9 mouse cellular contexts compared by ENCODE assay signal in the genomic region with DNA sequence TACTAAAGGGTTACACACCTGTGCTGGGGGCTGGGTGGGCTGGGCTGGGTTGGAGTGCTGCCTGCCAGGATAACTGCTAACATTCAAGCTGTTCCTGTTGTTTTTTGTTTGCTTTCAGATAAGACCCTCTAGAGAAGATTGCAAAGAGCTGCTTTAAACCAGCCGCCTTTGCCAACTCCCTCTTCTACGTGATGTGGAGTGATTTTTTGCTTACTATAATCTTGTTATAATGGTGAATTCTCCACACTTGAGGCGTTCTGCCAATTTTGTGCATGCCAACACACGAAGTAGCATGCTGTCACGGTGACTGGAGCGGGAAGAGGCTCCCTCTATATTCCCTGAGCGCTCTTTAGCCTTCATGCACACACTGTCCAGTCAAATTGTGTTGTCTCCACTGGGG. TPM values are rescaled to one million over a fixed set of nuclear protein-coding genes. Genes with fewer than 3 reads are reported as not detected.
DNase-seq lines count a peak whose midpoint lies in the region; ATAC-seq lines count a peak whose summit lies in the region.
"Had no signal": no experiment of that assay in that cellular context is flagged by ENCODE, and none has a peak within 500 bp of the region (broad histone marks: within the 10 kb centered on the region; RNA-seq: fewer than 3 reads in every experiment).

No protein-coding gene starts in this region.

- H3K9me3 ChIP-seq in midbrain, embryonic 14.5 days (ENCODE audit: control insufficient read depth, low read length): no peaks in the 10 kb centered on the region
- H3K9me3 ChIP-seq in midbrain, embryonic 11.5 days (ENCODE audit: control insufficient read depth, low read length): no peaks in the 10 kb centered on the region
- no peaks in the 10 kb centered on the region for H3K9me3 ChIP-seq in stomach, embryonic 16.5 days (replicated peaks; ENCODE audit: control insufficient read depth, low read length)

- H3K4me2 ChIP-seq in midbrain, embryonic 14.5 days (ENCODE audit: low read length): peak overlapping the region; percentile 14; the same call in 1 of the 2 replicates
- no peak overlapping the region for H3K4me2 ChIP-seq in midbrain, embryonic 11.5 days
- H3K4me2 ChIP-seq in stomach, embryonic 16.5 days (ENCODE audit: low read depth, low read length): peak overlapping the region; percentile 32; the same call in 1 of the 2 replicates

- DNase-seq in frontal cortex, postnatal 36 days (ENCODE audit: low spot score in 2 of 2): no peak
- DNase-seq in midbrain, embryonic 14.5 days: peak; percentile 75
- DNase-seq in midbrain, embryonic 11.5 days (ENCODE audit: low spot score, missing footprints): no peak
- peak; percentile 78 to 85 for DNase-seq in lung, adult 18-20 months
- no peak for DNase-seq in thymus, postnatal 25 days
- no peak for DNase-seq in adipocyte (ENCODE audit: low spot score)
- DNase-seq: kidney, adult 2 months had no signal

- peak; percentile 56 for ATAC-seq in frontal cortex, adult (ENCODE audit: low TSS enrichment)
- ATAC-seq in midbrain, embryonic 14.5 days (ENCODE audit: low FRiP score, low TSS enrichment): peak; percentile 37; the same call in 1 of the 2 replicates
- no peak for ATAC-seq in midbrain, embryonic 11.5 days (ENCODE audit: low FRiP score)
- ATAC-seq in stomach, embryonic 16.5 days (ENCODE audit: insufficient read depth, low FRiP score): peak; percentile 37

- no peak overlapping the region for H3K9ac ChIP-seq in midbrain, embryonic 14.5 days (replicated peaks; ENCODE audit: low read length)
- H3K9ac ChIP-seq in midbrain, embryonic 11.5 days (ENCODE audit: low read length): no peak overlapping the region
- no peak overlapping the region for H3K9ac ChIP-seq in stomach, embryonic 16.5 days (ENCODE audit: low read length)

- peaks cover 22% of the 10 kb centered on the region; the same call in 1 of the 2 replicates for H3K4me1 ChIP-seq in midbrain, embryonic 14.5 days (ENCODE audit: control insufficient read depth, insufficient read depth, low read length)
- peaks cover 3% of the 10 kb centered on the region; the same call in 1 of the 2 replicates for H3K4me1 ChIP-seq in midbrain, embryonic 11.5 days (ENCODE audit: control insufficient read depth, insufficient read depth, low read length)
- H3K4me1 ChIP-seq in stomach, embryonic 16.5 days (ENCODE audit: control insufficient read depth, insufficient read depth, low read length): peaks cover 37% of the 10 kb centered on the region

- no peak overlapping the region for H3K4me3 ChIP-seq in midbrain, embryonic 14.5 days (replicated peaks; ENCODE audit: low read depth, low read length)
- H3K4me3 ChIP-seq in midbrain, embryonic 11.5 days (ENCODE audit: low read depth, low read length): no peak overlapping the region
- H3K4me3 ChIP-seq in stomach, embryonic 16.5 days (replicated peaks; ENCODE audit: low read length): no peak overlapping the region

- no peaks in the 10 kb centered on the region for H3K36me3 ChIP-seq in midbrain, embryonic 14.5 days (ENCODE audit: control insufficient read depth, insufficient read depth, low read length)
- no peaks in the 10 kb centered on the region for H3K36me3 ChIP-seq in midbrain, embryonic 11.5 days (ENCODE audit: control insufficient read depth, insufficient read depth, low read length)
- H3K36me3 ChIP-seq in stomach, embryonic 16.5 days (ENCODE audit: control insufficient read depth, insufficient read depth, low read length): no peaks in the 10 kb centered on the region

- no peaks in the 10 kb centered on the region for H3K27me3 ChIP-seq in midbrain, embryonic 14.5 days (ENCODE audit: control insufficient read depth, insufficient read depth, low read length)
- no peaks in the 10 kb centered on the region for H3K27me3 ChIP-seq in midbrain, embryonic 11.5 days (ENCODE audit: control insufficient read depth, insufficient read depth, low read length)
- H3K27me3 ChIP-seq in stomach, embryonic 16.5 days (ENCODE audit: control insufficient read depth, insufficient read depth, low read length): no peaks in the 10 kb centered on the region

- WGBS in midbrain, embryonic 14.5 days: 18% methylated on average over 7 of the region's 7 CpGs
- WGBS in midbrain, embryonic 11.5 days: 63% methylated on average over 7 of the region's 7 CpGs
- 39% methylated on average over 7 of the region's 7 CpGs for WGBS in stomach, embryonic 16.5 days

- peak overlapping the region; percentile 46; the same call in 1 of the 2 replicates for H3K27ac ChIP-seq in midbrain, embryonic 14.5 days (replicated peaks; ENCODE audit: low read depth, low read length)
- H3K27ac ChIP-seq in midbrain, embryonic 11.5 days (ENCODE audit: low read depth, low read length): no peak overlapping the region
- peak overlapping the region; percentile 67 for H3K27ac ChIP-seq in stomach, embryonic 16.5 days (ENCODE audit: low read length)

RNA-seq across cellular contexts. Expression of gene Nfkb1, which starts 17.7 kb away (rescaled TPM):
- 7.6 and 8.7 TPM in 2 replicates for polyA plus RNA-seq in midbrain, embryonic 14.5 days (2014; fragmentation: Nextera tagmentation; extraction: Ambion mirVana)
- polyA plus RNA-seq in midbrain, embryonic 11.5 days (2014; fragmentation: Nextera tagmentation; extraction: Ambion mirVana): 10.5 and 10.8 TPM in 2 replicates
- polyA plus RNA-seq in stomach, embryonic 16.5 days (2015; fragmentation: Nextera tagmentation; extraction: Ambion mirVana): 19.2 and 22.6 TPM in 2 replicates

Comparison
In these comparisons a context has a peak if more than half of its experiments do, and no peak if none do; other contexts are left out.
1. DNase-seq: peak in midbrain, embryonic 14.5 days (single experiment) and lung, adult 18-20 months (2 of 2); none in frontal cortex, postnatal 36 days (0 of 2), midbrain, embryonic 11.5 days (single experiment), thymus, postnatal 25 days (single experiment) and adipocyte (single experiment).